Mouse (Mus musculus) inflammation-experienced regulatory T-cells, adult 6 months (primary cell): ENCODE results near the gene Mast3. TPM values are rescaled to one million over a fixed set of nuclear protein-coding genes. Genes with fewer than 3 reads are reported as not detected.

Experiments
- ATAC-seq: one replicate; pipeline ENCODE4 v1.8.0; 2017
- polyA plus RNA-seq, 3 experiments: library from polyadenylated mRNA; unstranded; fragments of 100-300 nt; shearing (Covaris generic); gene quantifications; one replicate each; pipeline ENCODE4 v1.2.1; 2017

Gene Mast3
- polyA plus RNA-seq, 3 experiments from 2014 or later: 14.8 to 20.5 (median 18.4) TPM

DNA sequence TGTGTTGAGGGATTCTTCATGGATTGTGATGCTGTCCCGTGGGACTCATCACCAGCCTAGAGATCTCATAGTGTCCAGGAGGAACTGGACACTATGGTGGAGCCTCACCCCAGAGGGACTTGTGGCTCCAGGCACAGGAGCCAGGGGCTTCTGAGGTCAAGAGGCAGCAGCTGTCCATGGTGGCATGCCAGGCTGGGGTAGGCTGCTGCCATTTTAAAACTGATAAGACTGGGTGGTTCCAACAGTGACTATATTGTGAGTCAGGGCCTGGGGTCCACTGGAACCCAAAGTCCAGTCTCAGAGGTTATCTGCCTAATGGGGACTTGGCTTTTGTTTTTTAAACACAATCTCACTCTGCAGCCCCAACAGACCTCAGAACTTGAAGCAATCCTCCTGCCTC, 3.0 kb downstream of the Mast3 start:
- no peak for ATAC-seq

DNA sequence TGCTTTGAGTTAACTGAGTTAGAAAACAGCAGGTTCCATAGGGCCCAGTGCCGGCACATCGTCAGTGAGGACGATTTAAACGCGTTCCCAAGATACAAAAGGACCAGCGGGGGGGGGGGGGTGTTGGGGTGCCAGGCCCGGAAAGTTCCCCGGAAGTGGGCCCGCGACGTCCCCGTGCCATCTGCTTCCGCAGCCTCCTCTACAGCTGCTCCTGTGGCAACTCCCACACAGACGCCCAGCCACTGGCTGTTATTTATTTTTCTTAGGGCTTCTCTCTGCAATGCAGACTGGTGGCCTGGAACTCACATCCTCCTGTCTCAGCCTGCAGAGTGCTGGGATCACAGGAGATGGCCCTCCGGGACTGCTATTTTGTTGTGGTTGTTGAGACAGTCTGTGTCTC, 3.7 kb downstream of the Mast3 start:
- no peak for ATAC-seq

DNA sequence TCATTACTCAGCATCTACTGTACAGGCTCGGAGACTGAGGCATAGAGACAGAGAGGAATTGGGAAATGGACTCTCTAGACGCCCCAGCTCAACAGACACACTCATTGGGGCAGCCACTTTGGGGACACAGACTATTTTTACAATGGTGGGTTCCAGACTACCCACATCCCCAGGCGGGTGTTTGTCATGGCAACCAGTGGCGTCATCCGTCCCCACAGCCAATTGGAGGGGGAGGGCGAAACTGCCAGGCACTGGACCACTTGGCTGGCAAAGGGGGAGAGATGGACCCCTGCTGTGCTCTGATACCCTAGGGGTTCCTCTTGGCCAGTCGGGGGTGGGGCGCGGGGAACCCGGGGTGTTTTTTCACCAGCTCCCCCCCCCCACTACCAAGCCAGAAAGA, 4.2 kb downstream of the Mast3 start:
- no peak for ATAC-seq

- ATAC-seq: no peak
Observed at GRCm38 (mm10) chr8:70798281-70798680, 6.6 kb downstream of the Mast3 start.

- peak; percentile 59 for ATAC-seq
Observed at GRCm38 (mm10) chr8:70797081-70798070, 7.5 kb downstream of the Mast3 start.

DNA sequence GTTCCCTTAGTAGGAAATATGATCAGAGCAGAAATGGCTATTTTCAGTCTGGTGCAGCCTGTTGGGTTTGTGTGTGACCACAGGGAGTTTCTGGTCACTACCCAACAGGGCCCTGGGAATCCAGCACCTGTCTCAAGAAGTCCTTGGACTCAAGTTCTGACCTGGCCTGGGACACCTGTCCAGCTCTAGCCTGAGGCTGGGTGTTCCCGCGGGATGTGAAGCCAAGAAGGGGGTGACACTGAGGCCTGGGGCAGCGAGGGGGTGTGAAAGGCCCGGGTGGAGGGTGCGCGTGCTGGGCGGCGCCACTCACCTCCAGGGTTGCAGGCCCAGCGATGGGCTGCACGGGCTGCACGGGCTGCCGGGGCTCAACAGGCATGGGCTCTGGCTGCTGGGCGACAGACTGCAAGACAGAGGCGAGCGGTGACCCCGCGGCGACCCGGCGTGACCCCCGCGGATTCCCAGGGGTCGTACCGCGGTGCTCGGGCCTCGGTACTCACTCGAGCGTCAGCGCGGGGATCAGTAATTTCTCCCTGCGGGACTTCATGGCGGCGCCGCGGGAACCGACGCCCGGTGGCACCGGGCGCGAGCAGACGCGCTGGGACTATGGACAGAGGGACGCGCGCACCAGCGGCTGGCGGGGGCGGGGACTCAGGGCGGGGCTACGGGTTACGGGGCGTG, 8.3 kb downstream of the Mast3 start:
- ATAC-seq: no peak

- ATAC-seq: no peak
Observed at GRCm38 (mm10) chr8:70795370-70795769, 9.5 kb downstream of the Mast3 start.

- ATAC-seq: no peak
Observed at GRCm38 (mm10) chr8:70794215-70794614, 10.6 kb downstream of the Mast3 start.

GRCm38 (mm10) chr8:70792700-70793099, 12.2 kb downstream of the Mast3 start:
- peak; percentile 49 for ATAC-seq

DNA sequence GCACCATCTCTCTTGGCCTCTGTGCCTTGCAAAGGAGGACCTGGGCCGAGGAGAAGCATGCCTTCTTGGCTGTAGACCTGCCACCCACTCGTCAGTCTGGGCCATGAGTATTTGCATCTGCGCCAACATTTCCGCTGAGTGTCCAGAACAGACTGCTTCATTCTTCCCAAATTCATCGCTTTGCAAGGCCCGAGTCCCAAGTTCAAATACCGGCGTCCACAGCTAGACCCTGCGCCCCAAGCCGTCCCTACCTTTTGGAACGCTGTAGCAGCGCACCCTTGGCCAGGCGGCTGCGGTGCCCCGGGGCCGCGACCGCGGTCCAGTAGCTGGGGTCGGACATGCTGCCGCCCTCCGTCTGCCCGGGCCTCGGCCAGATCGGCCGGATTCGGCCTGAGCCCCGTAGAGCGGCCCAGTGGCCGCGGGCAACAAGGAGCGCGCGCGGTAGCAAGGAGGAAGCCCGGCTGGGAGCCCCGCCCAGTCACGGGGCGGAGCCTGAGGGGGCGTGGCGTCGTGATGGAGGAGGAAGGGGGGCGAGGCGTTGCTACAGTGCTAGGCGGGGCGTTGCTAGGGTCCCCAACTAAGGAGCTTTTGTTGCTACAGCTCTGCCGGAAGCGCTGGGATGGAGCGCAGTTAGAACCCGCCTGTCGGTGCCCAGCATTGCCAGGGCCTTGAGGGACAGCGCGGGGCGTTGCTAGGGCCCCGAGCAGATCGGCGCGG, 12.7 kb downstream of the Mast3 start:
- peak; percentile 78 for ATAC-seq

DNA sequence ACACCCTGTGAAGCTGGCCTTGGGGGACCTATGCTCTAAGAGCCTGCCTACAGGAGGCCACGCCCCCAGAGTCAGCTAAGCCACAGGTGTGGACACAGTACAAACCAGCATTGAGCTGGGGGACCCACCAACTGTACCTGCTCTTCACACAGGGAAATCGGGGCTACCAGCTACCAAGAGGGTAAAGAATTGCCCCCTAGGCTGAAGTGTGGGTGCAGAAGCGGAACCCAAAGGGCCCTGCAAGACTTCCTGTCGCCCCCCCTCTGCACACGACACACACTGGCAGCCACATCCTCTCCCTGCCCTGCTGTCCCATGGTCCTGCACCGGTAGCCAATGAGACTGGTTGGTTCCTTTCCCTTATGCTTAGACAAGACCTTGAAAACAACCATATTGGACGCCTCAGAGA, 13.6 kb downstream of the Mast3 start:
- ATAC-seq: peak; percentile 67

GRCm38 (mm10) chr8:70790846-70791245, 14.0 kb downstream of the Mast3 start:
- ATAC-seq: no peak

DNA sequence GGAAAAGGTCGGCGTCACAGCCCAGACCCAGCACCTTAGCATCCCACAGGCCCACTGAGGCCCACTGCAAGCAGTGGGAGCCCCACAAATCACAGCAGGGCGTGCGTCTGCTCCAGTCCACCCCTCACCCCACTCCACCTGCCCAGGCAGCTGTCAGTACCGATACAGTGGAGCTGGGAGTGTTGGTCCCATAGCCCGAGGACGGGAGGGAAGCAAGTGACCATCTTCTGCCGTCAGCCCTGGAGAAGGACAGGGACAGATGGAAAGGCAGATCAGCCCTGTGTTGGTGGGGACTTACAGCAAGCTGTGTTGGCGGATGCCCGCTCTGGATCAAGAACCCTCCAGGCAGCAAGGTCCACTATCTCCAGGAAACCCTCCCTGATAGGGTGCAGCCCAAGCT, 15.8 kb downstream of the Mast3 start:
- no peak for ATAC-seq

DNA sequence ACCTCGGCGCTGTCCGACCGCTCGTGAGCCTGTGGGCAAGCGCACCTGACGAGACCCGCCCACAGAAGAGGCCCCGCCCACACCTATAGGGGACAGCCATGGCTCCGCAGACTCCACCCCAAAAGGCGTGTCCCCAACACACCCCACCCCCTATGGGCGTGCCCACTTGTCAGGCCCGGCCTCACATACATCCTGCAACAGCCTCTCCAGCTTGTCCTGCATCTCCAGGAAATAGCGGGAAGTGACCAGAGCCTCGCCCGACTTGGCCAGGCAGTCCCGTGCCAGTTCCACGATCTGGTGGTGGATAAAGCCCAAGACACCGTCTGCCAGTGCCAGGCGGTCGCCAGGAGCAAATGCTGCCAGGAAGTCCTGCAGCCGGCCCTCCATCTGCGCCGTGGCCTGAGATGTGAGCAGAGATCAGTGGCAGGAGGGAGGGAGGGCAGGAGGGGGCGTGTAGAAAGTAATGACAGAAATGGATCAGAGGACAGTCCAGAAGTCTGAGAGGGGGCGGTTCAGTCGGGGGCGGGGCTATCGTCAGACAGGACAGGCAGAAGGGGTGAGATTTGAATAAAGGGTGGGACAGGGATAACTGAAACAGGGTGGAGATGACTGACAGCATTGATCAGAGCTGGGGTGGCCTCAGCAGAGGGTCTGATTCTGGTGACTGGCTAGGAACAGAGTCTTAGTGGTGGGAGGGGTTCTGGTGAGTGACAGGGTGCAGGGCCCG, 16.8 kb downstream of the Mast3 start:
- ATAC-seq: no peak

- ATAC-seq: no peak
Observed at GRCm38 (mm10) chr8:70787051-70787445, 17.8 kb downstream of the Mast3 start.

DNA sequence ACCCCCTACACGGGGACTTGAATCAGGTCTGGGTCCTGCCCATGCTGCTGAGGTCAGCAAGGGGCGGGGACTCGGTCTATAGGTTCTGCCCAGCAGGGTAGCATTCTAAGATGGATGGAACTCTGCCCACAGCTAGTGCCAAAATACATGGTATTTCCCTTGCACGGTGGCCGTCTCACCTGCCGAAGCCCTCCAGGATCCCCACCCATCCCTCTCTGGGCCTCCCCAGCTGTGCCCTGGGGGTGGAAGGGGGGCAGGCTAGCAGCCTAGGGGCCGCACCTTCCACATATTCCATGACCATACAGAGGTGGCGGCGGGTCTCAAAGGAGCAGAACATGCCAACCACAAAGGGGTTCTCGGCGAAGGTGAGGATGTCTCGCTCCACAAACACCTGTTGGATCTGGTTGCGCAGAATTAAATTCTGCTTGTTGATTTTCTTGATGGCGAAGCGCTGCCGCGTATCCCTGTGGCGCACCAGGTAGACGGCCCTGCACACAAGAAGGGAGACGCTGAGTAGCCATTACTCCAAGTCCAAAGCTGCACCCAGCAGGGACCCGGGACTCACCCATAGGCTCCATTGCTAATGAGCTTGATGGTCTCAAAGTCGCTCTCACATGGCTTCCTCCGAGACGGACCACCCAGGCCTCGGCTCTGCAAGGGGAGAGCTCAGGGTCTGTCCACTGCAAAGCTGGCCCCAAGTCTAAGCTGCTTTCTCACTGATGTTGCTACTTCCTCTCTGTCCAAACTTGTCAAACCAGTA, 18.4 kb downstream of the Mast3 start:
- no peak for ATAC-seq

- ATAC-seq: no peak
Observed at GRCm38 (mm10) chr8:70780093-70780492, 24.8 kb downstream of the Mast3 start.

DNA sequence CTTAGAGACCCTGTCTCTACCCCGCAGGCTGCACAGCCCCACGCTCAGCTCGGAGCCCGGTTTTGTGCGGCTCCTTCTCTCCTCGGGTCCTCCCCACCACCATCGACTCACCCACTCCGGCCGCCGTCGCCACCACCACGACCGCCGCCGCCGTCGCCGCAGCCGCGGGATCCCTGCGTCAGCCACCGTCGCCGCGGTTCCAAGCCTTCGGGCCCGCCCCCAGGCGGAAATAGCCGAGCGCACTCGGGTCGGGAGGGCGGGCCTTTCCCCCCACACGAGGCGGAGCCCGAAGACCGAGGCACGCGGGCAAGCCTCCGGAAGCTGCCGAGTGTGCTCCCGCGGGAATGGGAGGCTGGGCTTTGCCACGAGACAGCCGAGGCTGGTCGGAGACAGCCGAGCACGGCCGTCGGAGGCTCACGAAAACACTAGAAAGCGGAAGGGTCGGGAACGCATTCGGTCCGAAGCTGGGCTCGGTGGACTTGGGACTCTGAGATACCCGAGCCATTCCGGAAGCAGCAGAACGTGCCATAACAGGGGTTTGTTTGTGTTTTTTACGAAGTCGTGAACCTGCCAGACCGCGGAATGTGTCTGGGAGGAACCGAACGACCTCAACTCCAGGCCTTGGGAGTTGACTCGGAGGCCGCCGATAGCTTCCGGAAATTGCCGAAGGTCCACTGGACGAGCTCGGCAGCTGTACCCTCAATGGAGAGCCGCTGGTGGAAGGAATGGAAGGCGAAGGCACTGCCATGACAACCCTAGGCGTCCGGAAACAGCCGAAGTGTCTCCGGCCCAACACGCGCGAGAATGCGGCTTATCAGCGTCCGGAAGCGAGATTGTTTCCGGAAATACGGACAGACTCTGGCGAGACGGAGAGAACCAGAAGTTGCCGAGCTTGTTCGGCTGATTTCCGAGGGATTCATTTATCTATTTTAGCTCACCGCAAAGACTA, 28.1 kb downstream of the Mast3 start, which contains the start of gene Pik3r2:
Pik3r2 (minus strand) TSS at position 218 of the 949 bp plus-strand sequence.
- peak; percentile 85 for ATAC-seq

DNA sequence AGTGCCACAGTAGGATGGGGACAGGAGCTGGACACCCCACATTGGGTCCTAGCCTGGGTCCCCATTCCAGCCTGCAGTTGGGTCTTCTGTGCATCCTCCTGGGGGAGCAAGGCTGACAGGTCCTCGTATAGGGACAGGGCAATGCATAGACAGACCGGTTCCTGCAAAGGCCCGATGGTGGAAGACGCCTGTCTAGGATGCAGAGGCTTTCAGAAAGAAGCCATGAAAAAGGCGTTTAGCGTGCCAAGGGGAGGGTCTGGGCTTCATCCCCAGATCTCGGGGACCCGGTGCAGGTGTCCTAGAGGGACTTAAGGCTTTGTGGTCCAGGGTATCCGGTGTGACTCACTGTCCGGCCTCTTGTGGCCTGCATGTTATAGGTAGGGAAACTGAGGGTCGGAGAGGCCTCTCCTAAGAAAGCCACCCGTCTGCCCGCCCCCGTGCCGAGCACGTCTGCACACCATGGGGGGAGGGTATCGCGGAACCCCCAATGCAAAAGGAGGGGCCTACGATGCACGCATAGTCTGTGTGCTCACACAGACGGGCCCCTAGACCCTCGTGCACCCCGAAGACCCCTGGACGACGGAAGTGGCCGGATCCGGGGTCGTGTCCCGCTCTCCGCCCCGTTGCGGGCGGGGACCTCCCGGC, 28.9 kb downstream of the Mast3 start:
- peak; percentile 1 for ATAC-seq

GRCm38 (mm10) chr8:70775227-70775626, 29.6 kb downstream of the Mast3 start:
- no peak for ATAC-seq
